Mouse (Mus musculus) heart, embryonic 10.5 days (tissue): ENCODE measurements around the gene Acp5. TPM values are rescaled to one million over a fixed set of nuclear protein-coding genes. Genes with fewer than 3 reads are reported as not detected.
"Not testable (repeated sequence)": the region's sequence is repeated elsewhere in the genome, so short reads cannot be mapped to it uniquely, and the experiment has no call there.

Source experiments
- DNase-seq: peaks from one replicate; pipeline ENCODE4 v3.0.0-alpha.2; 2017; ENCODE audit warnings: low spot score
- H3K27ac ChIP-seq: fragments of 300-500 bp; sonication (generic); 2 replicates; pipeline ENCODE4 v1.5.1; 2016; ENCODE audit warnings: mild to moderate bottlenecking
- H3K27me3 ChIP-seq: fragments of 300-500 bp; sonication (generic); 2 replicates; pipeline ENCODE4 v1.6.1; 2016; ENCODE audit warnings: mild to moderate bottlenecking; ENCODE audit not compliant: poor library complexity, insufficient read depth, severe bottlenecking
- H3K36me3 ChIP-seq: fragments of 300-500 bp; sonication (generic); 2 replicates; pipeline ENCODE4 v1.6.1; 2016; ENCODE audit warnings: mild to moderate bottlenecking, moderate library complexity
- H3K4me1 ChIP-seq: fragments of 300-500 bp; sonication (generic); 2 replicates; pipeline ENCODE4 v1.6.1; 2016; ENCODE audit warnings: mild to moderate bottlenecking
- H3K4me3 ChIP-seq: fragments of 300-500 bp; sonication (generic); 2 replicates; pipeline ENCODE4 v1.5.1; 2016; ENCODE audit warnings: mild to moderate bottlenecking, moderate library complexity
- H3K9me3 ChIP-seq: fragments of 300-500 bp; sonication (generic); 2 replicates; pipeline ENCODE4 v1.6.1; 2016; ENCODE audit warnings: mild to moderate bottlenecking, moderate library complexity
- WGBS: fragments of 180-500 bp; shearing (Covaris S2); methylation state at CpG from one replicate; pipeline ENCODE4 v1.1.7; 2016; 5-methylcytosine and 5-hydroxymethylcytosine counted together
- polyA plus RNA-seq: library from polyadenylated mRNA; unstranded; fragments of >200 nt; fragmentation: Nextera tagmentation; extraction: Ambion mirVana; gene quantifications from 2 replicates; pipeline ENCODE4 v1.2.1, GENCODE M21; 2016

Acp5 gene
- polyA plus RNA-seq, 1 experiment from 2014 or later = 62.3 TPM

- Histone ChIP-seq H3K4me1 (peaks cover 19% of the 10 kb centered on the region), H3K27ac (peak within 1 kb of the TSS; percentile 96), H3K36me3 (peaks cover 11% of the 10 kb centered on the region), H3K4me3 (peak within 1 kb of the TSS; percentile 83), H3K9me3 (no peaks in the 10 kb centered on the region), H3K27me3 (peaks cover 15% of the 10 kb centered on the region)
- under 1% methylated on average over 65 of the region's 65 CpGs for WGBS
- DNase-seq = peak; percentile 99
Measured at GRCm38 (mm10) chr9:22156497-22157245, 21.2 kb upstream of the Acp5 start, which contains the start of gene Pigyl. Gene Pigyl (plus strand): TSS chr9:22156846.

GRCm38 (mm10) chr9:22155614-22156013 lies 20.1 kb upstream of the Acp5 start:
- Histone ChIP-seq H3K36me3 (peaks cover 11% of the 10 kb centered on the region), H3K27ac (no peak overlapping the region), H3K4me3 (peak overlapping the region; percentile 41; the same call in 1 of the 2 replicates), H3K9me3 (no peaks in the 10 kb centered on the region), H3K4me1 (peaks cover 19% of the 10 kb centered on the region), H3K27me3 (peaks cover 12% of the 10 kb centered on the region)
- peak; percentile 84 for DNase-seq
- WGBS = 18% methylated on average over 10 of the region's 10 CpGs

- WGBS = 85% methylated on average over 3 of the region's 3 CpGs
- peaks cover 12% of the 10 kb centered on the region for H3K27me3 ChIP-seq
- H3K4me1 ChIP-seq = peaks cover 19% of the 10 kb centered on the region
Measured at GRCm38 (mm10) chr9:22153810-22154209, 18.3 kb upstream of the Acp5 start.

GRCm38 (mm10) chr9:22150946-22151345 lies 15.4 kb upstream of the Acp5 start:
- H3K4me1 ChIP-seq = 0 out of 2 replicates have a peak, but pooled peaks cover 3% of the 10 kb centered on the region
- H3K9me3 ChIP-seq = peaks cover 3% of the 10 kb centered on the region; the same call in 1 of the 2 replicates
- DNase-seq = no peak
- H3K4me3 ChIP-seq = no peak overlapping the region
- H3K36me3 ChIP-seq = no peaks in the 10 kb centered on the region
- H3K27me3 ChIP-seq = no peaks in the 10 kb centered on the region
- H3K27ac ChIP-seq = no peak overlapping the region
- WGBS = 83% methylated on average over 2 of the region's 2 CpGs

More at GRCm38 (mm10) chr9:22153810-22154209, 18.3 kb upstream of the Acp5 start:
- H3K36me3 ChIP-seq = peaks cover 10% of the 10 kb centered on the region
- H3K27ac ChIP-seq = no peak overlapping the region
- DNase-seq = no peak
- peaks cover 3% of the 10 kb centered on the region; the same call in 1 of the 2 replicates for H3K9me3 ChIP-seq
- H3K4me3 ChIP-seq = no peak overlapping the region

- H3K4me1 ChIP-seq, H3K36me3 ChIP-seq, H3K27me3 ChIP-seq, H3K27ac ChIP-seq, DNase-seq, H3K9me3 ChIP-seq, H3K4me3 ChIP-seq: not testable (repeated sequence)
- 78% methylated on average over 7 of the region's 7 CpGs for WGBS
Measured at GRCm38 (mm10) chr9:22150249-22150693, 14.8 kb upstream of the Acp5 start.

GRCm38 (mm10) chr9:22149426-22150248 lies 14.1 kb upstream of the Acp5 start:
- Histone ChIP-seq H3K9me3 (peaks cover 3% of the 10 kb centered on the region; the same call in 1 of the 2 replicates), H3K27me3 (no peaks in the 10 kb centered on the region), H3K36me3 (no peaks in the 10 kb centered on the region), H3K27ac (no peak overlapping the region), H3K4me3 (no peak overlapping the region), H3K4me1 (no peaks in the 10 kb centered on the region)
- 62% methylated on average over 20 of the region's 20 CpGs for WGBS
- DNase-seq = peak; percentile 90

GRCm38 (mm10) chr9:22144304-22144965 lies 8.9 kb upstream of the Acp5 start:
- H3K9me3 ChIP-seq = peaks cover 3% of the 10 kb centered on the region; the same call in 1 of the 2 replicates
- 84% methylated on average over 8 of the region's 8 CpGs for WGBS

GRCm38 (mm10) chr9:22143108-22144037 lies 7.9 kb upstream of the Acp5 start:
- Histone ChIP-seq H3K27me3 (no peaks in the 10 kb centered on the region), H3K4me1 (no peaks in the 10 kb centered on the region), H3K4me3 (no peak overlapping the region), H3K27ac (no peak overlapping the region), H3K36me3 (no peaks in the 10 kb centered on the region), H3K9me3 (no peaks in the 10 kb centered on the region)
- peak; percentile 89 for DNase-seq
- WGBS = 50% methylated on average over 17 of the region's 17 CpGs

More at GRCm38 (mm10) chr9:22144304-22144965, 8.9 kb upstream of the Acp5 start:
- Histone ChIP-seq H3K36me3 (no peaks in the 10 kb centered on the region), H3K27ac (no peak overlapping the region), H3K4me1 (no peaks in the 10 kb centered on the region), H3K27me3 (no peaks in the 10 kb centered on the region), H3K4me3 (no peak overlapping the region)
- no peak for DNase-seq

GRCm38 (mm10) chr9:22139746-22140145 lies 4.2 kb upstream of the Acp5 start:
- H3K36me3 ChIP-seq = no peaks in the 10 kb centered on the region
- DNase-seq = no peak
- H3K27ac ChIP-seq = no peak overlapping the region
- peaks cover 16% of the 10 kb centered on the region; the same call in 1 of the 2 replicates for H3K27me3 ChIP-seq
- peaks cover 8% of the 10 kb centered on the region; the same call in 1 of the 2 replicates for H3K4me1 ChIP-seq
- H3K9me3 ChIP-seq = no peaks in the 10 kb centered on the region
- WGBS = 87% methylated on average over 5 of the region's 5 CpGs
- H3K4me3 ChIP-seq = no peak overlapping the region

GRCm38 (mm10) chr9:22138480-22138879 lies 3.0 kb upstream of the Acp5 start:
- Histone ChIP-seq H3K4me1 (peaks cover 8% of the 10 kb centered on the region; the same call in 1 of the 2 replicates), H3K27ac (no peak overlapping the region), H3K27me3 (peaks cover 17% of the 10 kb centered on the region; the same call in 1 of the 2 replicates), H3K36me3 (no peaks in the 10 kb centered on the region), H3K9me3 (no peaks in the 10 kb centered on the region), H3K4me3 (no peak overlapping the region)
- no peak for DNase-seq
- 32% methylated on average over 2 of the region's 2 CpGs for WGBS

- Histone ChIP-seq H3K36me3 (no peaks in the 10 kb centered on the region), H3K27me3 (peaks cover 27% of the 10 kb centered on the region; the same call in 1 of the 2 replicates), H3K9me3 (no peaks in the 10 kb centered on the region), H3K27ac (peak overlapping the region; percentile 67), H3K4me3 (peak overlapping the region; percentile 37), H3K4me1 (peaks cover 11% of the 10 kb centered on the region)
- peak; percentile 89 for DNase-seq
- WGBS = 11% methylated on average over 23 of the region's 23 CpGs
Measured at GRCm38 (mm10) chr9:22136765-22137547, 1.4 kb upstream of the Acp5 start.
